In the genomic region with DNA sequence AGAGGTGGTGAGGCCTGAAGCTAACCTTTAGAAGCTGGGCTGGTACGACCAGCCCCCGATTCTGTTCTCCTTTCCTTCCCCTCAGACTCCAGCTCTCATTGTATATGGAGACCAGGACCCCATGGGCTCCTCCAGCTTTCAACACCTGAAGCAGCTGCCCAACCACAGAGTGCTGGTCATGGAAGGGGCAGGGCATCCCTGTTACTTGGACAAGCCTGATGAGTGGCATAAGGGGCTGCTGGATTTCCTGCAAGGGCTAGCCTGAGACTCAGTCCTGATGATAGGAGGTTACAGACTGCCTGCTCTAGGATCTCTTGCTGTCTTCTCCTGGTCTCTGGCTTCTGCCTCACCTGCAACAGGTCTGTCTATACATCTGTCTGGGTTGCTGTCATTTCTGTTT, we compare ENCODE assay signal across 17 mouse cellular contexts. TPM values are rescaled to one million over a fixed set of nuclear protein-coding genes. Genes with fewer than 3 reads are reported as not detected.
DNase-seq lines count a peak whose midpoint lies in the region; ATAC-seq and TF ChIP-seq lines count a peak whose summit lies in the region.
"Had no signal": no experiment of that assay in that cellular context is flagged by ENCODE, and none has a peak within 500 bp of the region (broad histone marks: within the 10 kb centered on the region; RNA-seq: fewer than 3 reads in every experiment).

No protein-coding gene starts in this region.

- H3K79me2 ChIP-seq in liver, adult 2 months (ENCODE audit: control insufficient read depth, insufficient read depth, low read length): peaks cover 11% of the 10 kb centered on the region; the same call in 1 of the 2 replicates

- peaks cover 7% of the 10 kb centered on the region; the same call in 1 of the 2 replicates for H3K36me3 ChIP-seq in liver, adult 2 months (ENCODE audit: control insufficient read depth, insufficient read depth, low read length)
- H3K36me3 ChIP-seq in embryonic facial prominence, embryonic 14.5 days (ENCODE audit: control insufficient read depth, insufficient read depth, low read length): no peaks in the 10 kb centered on the region
- H3K36me3 ChIP-seq in midbrain, embryonic 12.5 days: 0 out of 2 replicates have a peak, but pooled peaks cover 4% of the 10 kb centered on the region
- H3K36me3 ChIP-seq: heart, embryonic 15.5 days; stomach, embryonic 15.5 days had no signal

- TF ChIP-seq CTCF in gastrocnemius, adult 2 months (IDR thresholded peaks at IDR 0.05): no peak
- TF ChIP-seq CTCF in liver, adult 2 months (IDR thresholded peaks at IDR 0.05; ENCODE audit: low read depth, low read length): no peak

- H3K27me3 ChIP-seq in liver, adult 2 months (ENCODE audit: control insufficient read depth, insufficient read depth, low read length): no peaks in the 10 kb centered on the region
- no peaks in the 10 kb centered on the region for H3K27me3 ChIP-seq in embryonic facial prominence, embryonic 14.5 days (replicated peaks; ENCODE audit: control insufficient read depth, insufficient read depth, low read length)
- no peaks in the 10 kb centered on the region for H3K27me3 ChIP-seq in midbrain, embryonic 12.5 days
- H3K27me3 ChIP-seq: heart, embryonic 15.5 days; stomach, embryonic 15.5 days had no signal

- H3K9me3 ChIP-seq in embryonic facial prominence, embryonic 14.5 days (ENCODE audit: control insufficient read depth, low read length): no peaks in the 10 kb centered on the region
- no peaks in the 10 kb centered on the region for H3K9me3 ChIP-seq in midbrain, embryonic 12.5 days
- H3K9me3 ChIP-seq: heart, embryonic 15.5 days; stomach, embryonic 15.5 days had no signal

- no peak overlapping the region for H3K4me3 ChIP-seq in gastrocnemius, adult 2 months
- no peak overlapping the region for H3K4me3 ChIP-seq in liver, adult 2 months (ENCODE audit: insufficient read depth, low read depth, low read length)
- H3K4me3 ChIP-seq in embryonic facial prominence, embryonic 14.5 days (ENCODE audit: low read depth, low read length): no peak overlapping the region
- H3K4me3 ChIP-seq in midbrain, embryonic 12.5 days: no peak overlapping the region
- H3K4me3 ChIP-seq: stomach, embryonic 15.5 days had no signal

- no peak for DNase-seq in gastrocnemius, adult 2 months
- no peak for DNase-seq in gastrocnemius, adult 18-20 months (ENCODE audit: low spot score)
- no peak for DNase-seq in liver, adult 2 months (ENCODE audit: extremely low read depth, low read depth, low spot score)
- no peak for DNase-seq in liver
- DNase-seq in embryonic facial prominence, embryonic 14.5 days (ENCODE audit: low spot score): no peak
- no peak for DNase-seq in urinary bladder, adult 18-20 months (ENCODE audit: low spot score in 2 of 2)
- no peak for DNase-seq in adrenal gland, postnatal 36 days
- DNase-seq: cerebellum, adult 11 months; gastrocnemius, postnatal 14 days; kidney, postnatal 10 days; thymus, postnatal 14 days had no signal

- TF ChIP-seq POLR2A in liver, adult 2 months (IDR thresholded peaks at IDR 0.05; ENCODE audit: extremely low read depth, insufficient read depth, low read length): no peak

- no peak overlapping the region for H3K4me2 ChIP-seq in embryonic facial prominence, embryonic 14.5 days (ENCODE audit: low read depth, low read length)
- 0 out of 2 replicates have a peak overlapping the region, but pooled peaks have one; percentile 98 for H3K4me2 ChIP-seq in midbrain, embryonic 12.5 days (replicated peaks)

- WGBS in liver, adult 2 months: 69% methylated on average over 2 of the region's 2 CpGs
- WGBS in embryonic facial prominence, embryonic 14.5 days: 38% methylated on average over 2 of the region's 2 CpGs
- WGBS in midbrain, embryonic 12.5 days: 58% methylated on average over 2 of the region's 2 CpGs

- H3K27ac ChIP-seq in gastrocnemius, adult 2 months: peak overlapping the region; percentile 16; the same call in 1 of the 2 replicates
- H3K27ac ChIP-seq in liver, adult 2 months (replicated peaks; ENCODE audit: insufficient read depth, low read depth, low read length): peak overlapping the region; percentile 57
- 0 out of 2 replicates have a peak overlapping the region, but pooled peaks have one; percentile 89 for H3K27ac ChIP-seq in embryonic facial prominence, embryonic 14.5 days (replicated peaks; ENCODE audit: low read depth, low read length)
- H3K27ac ChIP-seq in midbrain, embryonic 12.5 days (replicated peaks): no peak overlapping the region
- H3K27ac ChIP-seq: heart, embryonic 15.5 days had no signal

- ATAC-seq in embryonic facial prominence, embryonic 14.5 days (ENCODE audit: low read depth): no peak
- ATAC-seq in midbrain, embryonic 12.5 days (ENCODE audit: low FRiP score, low read depth): no peak
- ATAC-seq: lung, postnatal 0 days had no signal

- H3K4me1 ChIP-seq in liver, adult 2 months (ENCODE audit: control insufficient read depth, insufficient read depth, low read length): peaks cover 28% of the 10 kb centered on the region
- H3K4me1 ChIP-seq in embryonic facial prominence, embryonic 14.5 days (ENCODE audit: control insufficient read depth, insufficient read depth, low read length): peaks cover 64% of the 10 kb centered on the region
- H3K4me1 ChIP-seq in midbrain, embryonic 12.5 days: peaks cover 72% of the 10 kb centered on the region

- no peak overlapping the region for H3K9ac ChIP-seq in liver, adult 2 months (ENCODE audit: low read depth, low read length)
- H3K9ac ChIP-seq in embryonic facial prominence, embryonic 14.5 days (ENCODE audit: low read depth, low read length): no peak overlapping the region
- no peak overlapping the region for H3K9ac ChIP-seq in midbrain, embryonic 12.5 days (replicated peaks)
- H3K9ac ChIP-seq: heart, embryonic 15.5 days; stomach, embryonic 15.5 days had no signal

- intact Hi-C loops in gastrocnemius, adult 2 months (cut with DNase I): no loop called here

RNA-seq across cellular contexts. Expression of a gene that starts 1.2 kb away (rescaled TPM):
- 10 to 100 TPM; 63.8 to 69.0 TPM for total RNA-seq in gastrocnemius, adult 2 months (2021)
- 10 to 100 TPM; 54.7 to 69.6 TPM for total RNA-seq in gastrocnemius, adult 18-20 months (2021)
- total RNA-seq in liver, adult 2 months (2014; rRNA removed): 15.9 and 22.2 TPM in 2 replicates
- 43.3 and 52.5 TPM in 2 replicates for polyA plus RNA-seq in liver, adult 2 months (2012; rRNA removed)
- polyA plus RNA-seq in embryonic facial prominence, embryonic 14.5 days (2014; fragmentation: Nextera tagmentation; extraction: Ambion mirVana): 90.2 and 101 TPM in 2 replicates
- polyA plus RNA-seq in midbrain, embryonic 12.5 days (2016; fragmentation: Nextera tagmentation; extraction: Ambion mirVana): 343 and 348 TPM in 2 replicates
- 10 to 100 TPM; 20.2 to 27.7 TPM for total RNA-seq in adrenal gland, postnatal 36 days (2021)

RNA-seq across cellular contexts. Expression of a gene that starts 4.4 kb away (rescaled TPM):
- total RNA-seq in gastrocnemius, adult 2 months (2021): 10 to 100 TPM; 15.9 to 19.8 TPM
- 10 to 100 TPM; 16.9 to 17.0 TPM for total RNA-seq in gastrocnemius, adult 18-20 months (2021)
- 8.2 and 10.4 TPM in 2 replicates for total RNA-seq in liver, adult 2 months (2014; rRNA removed)
- polyA plus RNA-seq in liver, adult 2 months (2012; rRNA removed): 22.7 and 24.4 TPM in 2 replicates
- polyA plus RNA-seq in embryonic facial prominence, embryonic 14.5 days (2014; fragmentation: Nextera tagmentation; extraction: Ambion mirVana): 60.9 and 66.1 TPM in 2 replicates
- 34.1 and 36.5 TPM in 2 replicates for polyA plus RNA-seq in midbrain, embryonic 12.5 days (2016; fragmentation: Nextera tagmentation; extraction: Ambion mirVana)
- total RNA-seq in adrenal gland, postnatal 36 days (2021): 10 to 100 TPM; 18.9 to 20.2 TPM

RNA-seq across cellular contexts. Expression of a gene that starts 4.6 kb away (rescaled TPM):
- 1 to 10 TPM; 4.8 to 6.1 TPM for total RNA-seq in gastrocnemius, adult 2 months (2021)
- total RNA-seq in gastrocnemius, adult 18-20 months (2021): 1 to 10 TPM; 4.0 to 4.1 TPM
- total RNA-seq in liver, adult 2 months (2014; rRNA removed): 129 and 183 TPM in 2 replicates
- polyA plus RNA-seq in liver, adult 2 months (2012; rRNA removed): 402 and 415 TPM in 2 replicates
- 21.5 and 30.3 TPM in 2 replicates for polyA plus RNA-seq in embryonic facial prominence, embryonic 14.5 days (2014; fragmentation: Nextera tagmentation; extraction: Ambion mirVana)
- polyA plus RNA-seq in midbrain, embryonic 12.5 days (2016; fragmentation: Nextera tagmentation; extraction: Ambion mirVana): 4.2 and 4.7 TPM in 2 replicates
- total RNA-seq in adrenal gland, postnatal 36 days (2021): 10 to 100 TPM; 25.2 to 45.0 TPM

RNA-seq across cellular contexts. Expression of a gene that starts 13.8 kb away (rescaled TPM):
- total RNA-seq in gastrocnemius, adult 2 months (2021): 10 to 100 TPM in 1 of 2 experiments, 1 to 10 TPM in 1; 8.2 to 14.9 TPM
- total RNA-seq in gastrocnemius, adult 18-20 months (2021): 10 to 100 TPM; 10.0 to 13.0 TPM
- 65.2 and 76.5 TPM in 2 replicates for total RNA-seq in liver, adult 2 months (2014; rRNA removed)
- polyA plus RNA-seq in liver, adult 2 months (2012; rRNA removed): 50.7 and 64.3 TPM in 2 replicates
- 37.9 and 45.1 TPM in 2 replicates for polyA plus RNA-seq in embryonic facial prominence, embryonic 14.5 days (2014; fragmentation: Nextera tagmentation; extraction: Ambion mirVana)
- 30.1 and 30.5 TPM in 2 replicates for polyA plus RNA-seq in midbrain, embryonic 12.5 days (2016; fragmentation: Nextera tagmentation; extraction: Ambion mirVana)
- 10 to 100 TPM; 11.7 to 14.8 TPM for total RNA-seq in adrenal gland, postnatal 36 days (2021)

RNA-seq across cellular contexts. Expression of a gene that starts 13.8 kb away (rescaled TPM):
- under 1 TPM in 1 of 2 experiments, not detected in 1; 0.15 TPM for total RNA-seq in gastrocnemius, adult 2 months (2021)
- total RNA-seq in gastrocnemius, adult 18-20 months (2021): under 1 TPM; 0.14 to 0.21 TPM
- not detected in 2 replicates for total RNA-seq in liver, adult 2 months (2014; rRNA removed)
- not detected in 2 replicates for polyA plus RNA-seq in liver, adult 2 months (2012; rRNA removed)
- polyA plus RNA-seq in embryonic facial prominence, embryonic 14.5 days (2014; fragmentation: Nextera tagmentation; extraction: Ambion mirVana): 0.36 and 0.60 TPM in 2 replicates
- 0.71 and 0.79 TPM in 2 replicates for polyA plus RNA-seq in midbrain, embryonic 12.5 days (2016; fragmentation: Nextera tagmentation; extraction: Ambion mirVana)
- under 1 TPM in 1 of 2 experiments, not detected in 1; 0.13 TPM for total RNA-seq in adrenal gland, postnatal 36 days (2021)
- total RNA-seq: megakaryocyte-erythroid progenitor cell, adult 5-6 weeks; neutrophil, adult 5-6 weeks had no signal
